Mouse (Mus musculus): ENCODE measurements around the gene Zfand2b. TPM values are rescaled to one million over a fixed set of nuclear protein-coding genes. Genes with fewer than 3 reads are reported as not detected.

Zfand2b gene
- polyA plus RNA-seq, 1 experiment from 2014 or later: 38.3 TPM

GRCm38 (mm10) chr1:75181377-75181870 lies 13.0 kb downstream of the Zfand2b start:
- Histone ChIP-seq H3K4me1 (ENCODE audit: control insufficient read depth, insufficient read depth, low read length) (peaks cover 7% of the 10 kb centered on the region), H3K4me3 (ENCODE audit: low read depth, low read length) (no peak overlapping the region), H3K27ac (ENCODE audit: low read depth, low read length) (no peak overlapping the region), H3K4me2 (ENCODE audit: low read depth) (no peak overlapping the region), H3K9ac (ENCODE audit: low read length) (no peak overlapping the region), H3K27me3 (ENCODE audit: control insufficient read depth, insufficient read depth, low read length) (no peaks in the 10 kb centered on the region), H3K9me3 (ENCODE audit: control insufficient read depth, low read length) (no peaks in the 10 kb centered on the region), H3K36me3 (ENCODE audit: control insufficient read depth, insufficient read depth, low read length) (peaks cover 12% of the 10 kb centered on the region)
- ATAC-seq (ENCODE audit: insufficient read depth, low FRiP score, low TSS enrichment) (no peak), DNase-seq (ENCODE audit: low spot score) (no peak)
- WGBS: 82% methylated on average over 4 of the region's 4 CpGs

GRCm38 (mm10) chr1:75182160-75182559 lies 13.7 kb downstream of the Zfand2b start:
- H3K4me1 ChIP-seq (ENCODE audit: control insufficient read depth, insufficient read depth, low read length): peaks cover 7% of the 10 kb centered on the region
- H3K9ac ChIP-seq (ENCODE audit: low read length): no peak overlapping the region
- no peaks in the 10 kb centered on the region for H3K9me3 ChIP-seq (ENCODE audit: control insufficient read depth, low read length)
- DNase-seq (ENCODE audit: low spot score) (no peak), ATAC-seq (ENCODE audit: insufficient read depth, low FRiP score, low TSS enrichment) (no peak)
- no peaks in the 10 kb centered on the region for H3K27me3 ChIP-seq (ENCODE audit: control insufficient read depth, insufficient read depth, low read length)
- no peak overlapping the region for H3K4me3 ChIP-seq (ENCODE audit: low read depth, low read length)
- no peak overlapping the region for H3K4me2 ChIP-seq (ENCODE audit: low read depth)
- 74% methylated on average over 4 of the region's 4 CpGs for WGBS
- H3K27ac ChIP-seq (ENCODE audit: low read depth, low read length): no peak overlapping the region
- H3K36me3 ChIP-seq (ENCODE audit: control insufficient read depth, insufficient read depth, low read length): peaks cover 13% of the 10 kb centered on the region

- H3K36me3 ChIP-seq (ENCODE audit: control insufficient read depth, insufficient read depth, low read length): peaks cover 13% of the 10 kb centered on the region
- WGBS: 88% methylated on average over 11 of the region's 11 CpGs
- H3K27me3 ChIP-seq (ENCODE audit: control insufficient read depth, insufficient read depth, low read length): no peaks in the 10 kb centered on the region
Observed at GRCm38 (mm10) chr1:75185495-75185894, 17.0 kb downstream of the Zfand2b start.

GRCm38 (mm10) chr1:75187126-75187525 lies 18.7 kb downstream of the Zfand2b start:
- ATAC-seq (ENCODE audit: insufficient read depth, low FRiP score, low TSS enrichment): no peak
- Histone ChIP-seq H3K4me2 (ENCODE audit: low read depth) (no peak overlapping the region), H3K27ac (ENCODE audit: low read depth, low read length) (no peak overlapping the region), H3K36me3 (ENCODE audit: control insufficient read depth, insufficient read depth, low read length) (peaks cover 13% of the 10 kb centered on the region), H3K4me3 (ENCODE audit: low read depth, low read length) (no peak overlapping the region), H3K9me3 (ENCODE audit: control insufficient read depth, low read length) (no peaks in the 10 kb centered on the region), H3K27me3 (ENCODE audit: control insufficient read depth, insufficient read depth, low read length) (no peaks in the 10 kb centered on the region), H3K4me1 (ENCODE audit: control insufficient read depth, insufficient read depth, low read length) (peaks cover 5% of the 10 kb centered on the region; the same call in 1 of the 2 replicates), H3K9ac (ENCODE audit: low read length) (no peak overlapping the region)
- no peak for DNase-seq (ENCODE audit: low spot score)

More at GRCm38 (mm10) chr1:75185495-75185894, 17.0 kb downstream of the Zfand2b start:
- ATAC-seq (ENCODE audit: insufficient read depth, low FRiP score, low TSS enrichment) (no peak), DNase-seq (ENCODE audit: low spot score) (no peak)
- no peak overlapping the region for H3K9ac ChIP-seq (ENCODE audit: low read length)
- H3K27ac ChIP-seq (ENCODE audit: low read depth, low read length): no peak overlapping the region
- no peak overlapping the region for H3K4me2 ChIP-seq (ENCODE audit: low read depth)
- H3K4me3 ChIP-seq (ENCODE audit: low read depth, low read length): no peak overlapping the region
- H3K4me1 ChIP-seq (ENCODE audit: control insufficient read depth, insufficient read depth, low read length): no peaks in the 10 kb centered on the region; the same call in 1 of the 2 replicates
- H3K9me3 ChIP-seq (ENCODE audit: control insufficient read depth, low read length): no peaks in the 10 kb centered on the region

- Histone ChIP-seq H3K27ac (ENCODE audit: low read depth, low read length) (no peak overlapping the region), H3K36me3 (ENCODE audit: control insufficient read depth, insufficient read depth, low read length) (peaks cover 6% of the 10 kb centered on the region), H3K4me3 (ENCODE audit: low read depth, low read length) (no peak overlapping the region), H3K27me3 (ENCODE audit: control insufficient read depth, insufficient read depth, low read length) (no peaks in the 10 kb centered on the region), H3K9ac (ENCODE audit: low read length) (no peak overlapping the region), H3K4me2 (ENCODE audit: low read depth) (no peak overlapping the region), H3K9me3 (ENCODE audit: control insufficient read depth, low read length) (no peaks in the 10 kb centered on the region), H3K4me1 (ENCODE audit: control insufficient read depth, insufficient read depth, low read length) (peaks cover 9% of the 10 kb centered on the region; the same call in 1 of the 2 replicates)
- DNase-seq (ENCODE audit: low spot score): no peak
- 87% methylated on average over 2 of the region's 2 CpGs for WGBS
- no peak for ATAC-seq (ENCODE audit: insufficient read depth, low FRiP score, low TSS enrichment)
Observed at GRCm38 (mm10) chr1:75187914-75188483, 19.6 kb downstream of the Zfand2b start.

GRCm38 (mm10) chr1:75190577-75190976 lies 22.1 kb downstream of the Zfand2b start:
- Histone ChIP-seq H3K4me2 (ENCODE audit: low read depth) (peak overlapping the region; percentile 91), H3K4me3 (ENCODE audit: low read depth, low read length) (no peak overlapping the region)
- DNase-seq (ENCODE audit: low spot score): no peak

GRCm38 (mm10) chr1:75191258-75191621 lies 22.8 kb downstream of the Zfand2b start:
- Histone ChIP-seq H3K4me1 (ENCODE audit: control insufficient read depth, insufficient read depth, low read length) (peaks cover 12% of the 10 kb centered on the region; the same call in 1 of the 2 replicates), H3K27me3 (ENCODE audit: control insufficient read depth, insufficient read depth, low read length) (no peaks in the 10 kb centered on the region), H3K27ac (ENCODE audit: low read depth, low read length) (peak overlapping the region; percentile 49), H3K4me3 (ENCODE audit: low read depth, low read length) (peak overlapping the region; percentile 73), H3K36me3 (ENCODE audit: control insufficient read depth, insufficient read depth, low read length) (peaks cover 2% of the 10 kb centered on the region; the same call in 1 of the 2 replicates), H3K4me2 (ENCODE audit: low read depth) (peak overlapping the region; percentile 91), H3K9me3 (ENCODE audit: control insufficient read depth, low read length) (no peaks in the 10 kb centered on the region), H3K9ac (ENCODE audit: low read length) (peak overlapping the region; percentile 78)
- ATAC-seq (ENCODE audit: insufficient read depth, low FRiP score, low TSS enrichment) (no peak), DNase-seq (ENCODE audit: low spot score) (no peak)
- WGBS: 35% methylated on average over 5 of the region's 5 CpGs

More at GRCm38 (mm10) chr1:75190577-75190976, 22.1 kb downstream of the Zfand2b start:
- Histone ChIP-seq H3K4me1 (ENCODE audit: control insufficient read depth, insufficient read depth, low read length) (peaks cover 12% of the 10 kb centered on the region; the same call in 1 of the 2 replicates), H3K9ac (ENCODE audit: low read length) (no peak overlapping the region), H3K9me3 (ENCODE audit: control insufficient read depth, low read length) (no peaks in the 10 kb centered on the region), H3K27me3 (ENCODE audit: control insufficient read depth, insufficient read depth, low read length) (no peaks in the 10 kb centered on the region), H3K36me3 (ENCODE audit: control insufficient read depth, insufficient read depth, low read length) (peaks cover 2% of the 10 kb centered on the region; the same call in 1 of the 2 replicates), H3K27ac (ENCODE audit: low read depth, low read length) (no peak overlapping the region)
- WGBS: 82% methylated on average over 2 of the region's 2 CpGs
- ATAC-seq (ENCODE audit: insufficient read depth, low FRiP score, low TSS enrichment): no peak

GRCm38 (mm10) chr1:75191622-75192402 lies 23.4 kb downstream of the Zfand2b start, which contains the start of the genes Ankzf1 and Atg9a:
Ankzf1 (plus strand) TSS chr1:75192151.
Atg9a (minus strand) TSS chr1:75192196.
- DNase-seq (ENCODE audit: low spot score) (peak; percentile 92), ATAC-seq (ENCODE audit: insufficient read depth, low FRiP score, low TSS enrichment) (peak; percentile 99)
- peak within 1 kb of the TSS; percentile 85 for H3K9ac ChIP-seq (ENCODE audit: low read length)
- peak within 1 kb of the TSS; percentile 73 for H3K4me3 ChIP-seq (ENCODE audit: low read depth, low read length)
- no peaks in the 10 kb centered on the region for H3K27me3 ChIP-seq (ENCODE audit: control insufficient read depth, insufficient read depth, low read length)
- peaks cover 12% of the 10 kb centered on the region; the same call in 1 of the 2 replicates for H3K4me1 ChIP-seq (ENCODE audit: control insufficient read depth, insufficient read depth, low read length)
- no peaks in the 10 kb centered on the region for H3K9me3 ChIP-seq (ENCODE audit: control insufficient read depth, low read length)
- H3K27ac ChIP-seq (ENCODE audit: low read depth, low read length): peak within 1 kb of the TSS; percentile 78
- H3K36me3 ChIP-seq (ENCODE audit: control insufficient read depth, insufficient read depth, low read length): no peaks in the 10 kb centered on the region; the same call in 1 of the 2 replicates
- peak within 1 kb of the TSS; percentile 96 for H3K4me2 ChIP-seq (ENCODE audit: low read depth)
- WGBS: under 1% methylated on average over 42 of the region's 56 CpGs
